Mouse (Mus musculus): ENCODE measurements around the gene Nedd9. TPM values are rescaled to one million over a fixed set of nuclear protein-coding genes. Genes with fewer than 3 reads are reported as not detected.

Nedd9 gene
- polyA plus RNA-seq, 1 experiment = 3.0 TPM

DNA sequence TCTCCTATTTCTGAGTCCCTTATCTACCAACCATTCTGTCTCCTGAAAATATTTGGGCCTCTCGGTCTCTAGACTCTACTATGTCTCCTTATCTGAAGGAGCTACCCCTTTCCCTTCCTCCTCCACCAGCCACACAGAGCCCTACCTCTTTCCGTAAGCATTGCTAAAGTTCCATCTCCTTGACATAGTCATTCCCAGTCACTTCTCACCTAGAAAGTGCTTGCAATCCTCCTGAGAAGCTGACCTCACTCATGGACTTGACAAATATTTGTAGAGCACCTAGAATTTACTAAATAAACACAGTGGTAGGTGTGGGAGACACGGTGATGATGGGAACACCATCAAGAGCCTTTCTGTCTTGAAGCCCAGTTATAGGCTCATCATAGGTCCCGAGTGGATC is 32.6 kb upstream of the Nedd9 start:
- Histone ChIP-seq H3K36me3 (ENCODE audit: control insufficient read depth, insufficient read depth, low read length, poor library complexity, severe bottlenecking) (no peaks in the 10 kb centered on the region), H3K27ac (ENCODE audit: insufficient read depth, low read length) (no peak overlapping the region), H3K9me3 (replicated peaks; ENCODE audit: control insufficient read depth, insufficient read depth, low read length, poor library complexity, severe bottlenecking) (0 out of 2 replicates have a peak, but pooled peaks cover under 1% of the 10 kb centered on the region), H3K9ac (ENCODE audit: low read depth, poor library complexity, severe bottlenecking) (no peak overlapping the region), H3K4me3 (ENCODE audit: low read depth, low read length) (no peak overlapping the region), H3K27me3 (ENCODE audit: control insufficient read depth, insufficient read depth, low read length, poor library complexity, severe bottlenecking) (no peaks in the 10 kb centered on the region; the same call in 1 of the 2 replicates), H3K4me1 (ENCODE audit: control insufficient read depth, insufficient read depth, low read length) (no peaks in the 10 kb centered on the region)
- TF ChIP-seq CTCF (IDR thresholded peaks at IDR 0.05; ENCODE audit: low read depth, low read length) (no peak), EP300 (IDR thresholded peaks at IDR 0.05; ENCODE audit: insufficient read depth, low read depth, low read length) (no peak), POLR2A (IDR thresholded peaks at IDR 0.05; ENCODE audit: insufficient read depth, low read length) (no peak)

DNA sequence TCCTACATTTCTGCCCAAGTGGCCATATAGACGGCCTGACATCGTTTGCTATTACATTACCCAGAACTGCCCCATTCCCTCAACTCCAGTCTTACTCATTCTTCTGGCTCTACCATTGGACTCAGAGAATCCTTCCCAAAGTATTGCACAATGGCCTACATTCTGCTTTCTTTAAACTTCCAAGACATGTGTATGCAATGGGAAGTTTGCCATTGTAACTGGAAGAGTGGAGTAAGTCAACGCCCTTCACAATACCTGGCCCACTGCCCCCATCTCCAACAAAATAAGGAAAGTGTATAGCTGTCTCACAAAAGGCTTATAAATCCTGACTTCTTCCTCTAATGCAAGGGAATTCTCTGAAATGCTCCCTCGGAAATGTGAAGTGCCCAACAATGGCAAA is 30.0 kb upstream of the Nedd9 start:
- Histone ChIP-seq H3K27ac (ENCODE audit: insufficient read depth, low read length) (no peak overlapping the region), H3K27me3 (ENCODE audit: control insufficient read depth, insufficient read depth, low read length, poor library complexity, severe bottlenecking) (no peaks in the 10 kb centered on the region; the same call in 1 of the 2 replicates), H3K9me3 (replicated peaks; ENCODE audit: control insufficient read depth, insufficient read depth, low read length, poor library complexity, severe bottlenecking) (peaks cover 12% of the 10 kb centered on the region), H3K4me1 (ENCODE audit: control insufficient read depth, insufficient read depth, low read length) (no peaks in the 10 kb centered on the region), H3K9ac (ENCODE audit: low read depth, poor library complexity, severe bottlenecking) (no peak overlapping the region), H3K36me3 (ENCODE audit: control insufficient read depth, insufficient read depth, low read length, poor library complexity, severe bottlenecking) (no peaks in the 10 kb centered on the region), H3K4me3 (ENCODE audit: low read depth, low read length) (no peak overlapping the region)
- TF ChIP-seq POLR2A (IDR thresholded peaks at IDR 0.05; ENCODE audit: insufficient read depth, low read length) (no peak), EP300 (IDR thresholded peaks at IDR 0.05; ENCODE audit: insufficient read depth, low read depth, low read length) (no peak), CTCF (IDR thresholded peaks at IDR 0.05; ENCODE audit: low read depth, low read length) (no peak)

- no peak overlapping the region for H3K27ac ChIP-seq (ENCODE audit: insufficient read depth, low read length)
- no peak for TF ChIP-seq EP300 (IDR thresholded peaks at IDR 0.05; ENCODE audit: insufficient read depth, low read depth, low read length)
- TF ChIP-seq CTCF (IDR thresholded peaks at IDR 0.05; ENCODE audit: low read depth, low read length) = no peak
- no peak overlapping the region for H3K9ac ChIP-seq (ENCODE audit: low read depth, poor library complexity, severe bottlenecking)
- H3K36me3 ChIP-seq (ENCODE audit: control insufficient read depth, insufficient read depth, low read length, poor library complexity, severe bottlenecking) = no peaks in the 10 kb centered on the region
- H3K27me3 ChIP-seq (ENCODE audit: control insufficient read depth, insufficient read depth, low read length, poor library complexity, severe bottlenecking) = no peaks in the 10 kb centered on the region; the same call in 1 of the 2 replicates
- H3K4me3 ChIP-seq (ENCODE audit: low read depth, low read length) = no peak overlapping the region
- no peaks in the 10 kb centered on the region for H3K4me1 ChIP-seq (ENCODE audit: control insufficient read depth, insufficient read depth, low read length)
- H3K9me3 ChIP-seq (replicated peaks; ENCODE audit: control insufficient read depth, insufficient read depth, low read length, poor library complexity, severe bottlenecking) = peaks cover 12% of the 10 kb centered on the region
Observed at GRCm38 (mm10) chr13:41515749-41516148, 28.6 kb upstream of the Nedd9 start.

GRCm38 (mm10) chr13:41514918-41515317 is 27.8 kb upstream of the Nedd9 start:
- Histone ChIP-seq H3K27me3 (ENCODE audit: control insufficient read depth, insufficient read depth, low read length, poor library complexity, severe bottlenecking) (no peaks in the 10 kb centered on the region; the same call in 1 of the 2 replicates), H3K36me3 (ENCODE audit: control insufficient read depth, insufficient read depth, low read length, poor library complexity, severe bottlenecking) (no peaks in the 10 kb centered on the region), H3K9ac (ENCODE audit: low read depth, poor library complexity, severe bottlenecking) (no peak overlapping the region), H3K9me3 (replicated peaks; ENCODE audit: control insufficient read depth, insufficient read depth, low read length, poor library complexity, severe bottlenecking) (peaks cover 12% of the 10 kb centered on the region), H3K4me1 (ENCODE audit: control insufficient read depth, insufficient read depth, low read length) (no peaks in the 10 kb centered on the region), H3K4me3 (ENCODE audit: low read depth, low read length) (no peak overlapping the region), H3K27ac (ENCODE audit: insufficient read depth, low read length) (no peak overlapping the region)
- no peak for TF ChIP-seq POLR2A (IDR thresholded peaks at IDR 0.05; ENCODE audit: insufficient read depth, low read length)
- no peak for TF ChIP-seq EP300 (IDR thresholded peaks at IDR 0.05; ENCODE audit: insufficient read depth, low read depth, low read length)
- TF ChIP-seq CTCF (IDR thresholded peaks at IDR 0.05; ENCODE audit: low read depth, low read length) = no peak

DNA sequence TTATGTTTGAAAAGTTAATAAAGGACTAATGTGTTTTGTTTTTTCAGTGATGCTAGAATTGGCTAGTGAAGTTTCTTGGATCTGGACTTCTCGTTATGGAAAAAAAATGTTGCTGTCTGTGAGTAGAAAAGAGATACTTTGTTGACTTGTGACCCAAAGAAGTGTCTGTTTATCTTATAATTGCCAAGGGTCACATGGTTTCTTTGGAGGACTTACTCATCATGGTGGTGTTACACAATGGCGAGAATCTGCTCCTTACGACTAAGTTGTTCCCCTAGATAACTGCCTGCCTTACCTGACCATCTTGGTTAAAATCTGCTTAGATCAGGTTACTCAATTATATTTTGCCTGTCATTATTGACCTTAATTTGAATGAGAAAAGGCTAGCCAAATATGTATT is 26.3 kb upstream of the Nedd9 start:
- H3K4me1 ChIP-seq (ENCODE audit: control insufficient read depth, insufficient read depth, low read length) = no peaks in the 10 kb centered on the region
- no peaks in the 10 kb centered on the region for H3K27me3 ChIP-seq (ENCODE audit: control insufficient read depth, insufficient read depth, low read length, poor library complexity, severe bottlenecking)
- H3K9me3 ChIP-seq (replicated peaks; ENCODE audit: control insufficient read depth, insufficient read depth, low read length, poor library complexity, severe bottlenecking) = peaks cover 12% of the 10 kb centered on the region
- no peak overlapping the region for H3K4me3 ChIP-seq (ENCODE audit: low read depth, low read length)
- no peaks in the 10 kb centered on the region for H3K36me3 ChIP-seq (ENCODE audit: control insufficient read depth, insufficient read depth, low read length, poor library complexity, severe bottlenecking)
- TF ChIP-seq EP300 (IDR thresholded peaks at IDR 0.05; ENCODE audit: insufficient read depth, low read depth, low read length) = no peak
- TF ChIP-seq POLR2A (IDR thresholded peaks at IDR 0.05; ENCODE audit: insufficient read depth, low read length) = no peak
- no peak for TF ChIP-seq CTCF (IDR thresholded peaks at IDR 0.05; ENCODE audit: low read depth, low read length)
- no peak overlapping the region for H3K27ac ChIP-seq (ENCODE audit: insufficient read depth, low read length)
- H3K9ac ChIP-seq (ENCODE audit: low read depth, poor library complexity, severe bottlenecking) = no peak overlapping the region

GRCm38 (mm10) chr13:41512243-41512642 is 25.1 kb upstream of the Nedd9 start:
- Histone ChIP-seq H3K4me1 (ENCODE audit: control insufficient read depth, insufficient read depth, low read length) (no peaks in the 10 kb centered on the region), H3K27me3 (ENCODE audit: control insufficient read depth, insufficient read depth, low read length, poor library complexity, severe bottlenecking) (no peaks in the 10 kb centered on the region)
- TF ChIP-seq CTCF (IDR thresholded peaks at IDR 0.05; ENCODE audit: low read depth, low read length) = no peak
- TF ChIP-seq EP300 (IDR thresholded peaks at IDR 0.05; ENCODE audit: insufficient read depth, low read depth, low read length) = no peak
- TF ChIP-seq POLR2A (IDR thresholded peaks at IDR 0.05; ENCODE audit: insufficient read depth, low read length) = no peak

More at GRCm38 (mm10) chr13:41512243-41512642, 25.1 kb upstream of the Nedd9 start:
- Histone ChIP-seq H3K9ac (ENCODE audit: low read depth, poor library complexity, severe bottlenecking) (no peak overlapping the region), H3K36me3 (ENCODE audit: control insufficient read depth, insufficient read depth, low read length, poor library complexity, severe bottlenecking) (no peaks in the 10 kb centered on the region), H3K4me3 (ENCODE audit: low read depth, low read length) (no peak overlapping the region), H3K9me3 (replicated peaks; ENCODE audit: control insufficient read depth, insufficient read depth, low read length, poor library complexity, severe bottlenecking) (peaks cover 12% of the 10 kb centered on the region), H3K27ac (ENCODE audit: insufficient read depth, low read length) (no peak overlapping the region)

Measured in ES-Bruce4 (cell line).